Mouse (Mus musculus): Measurements from ENCODE around the gene 4930539E08Rik.

The 4930539E08Rik gene

DNA sequence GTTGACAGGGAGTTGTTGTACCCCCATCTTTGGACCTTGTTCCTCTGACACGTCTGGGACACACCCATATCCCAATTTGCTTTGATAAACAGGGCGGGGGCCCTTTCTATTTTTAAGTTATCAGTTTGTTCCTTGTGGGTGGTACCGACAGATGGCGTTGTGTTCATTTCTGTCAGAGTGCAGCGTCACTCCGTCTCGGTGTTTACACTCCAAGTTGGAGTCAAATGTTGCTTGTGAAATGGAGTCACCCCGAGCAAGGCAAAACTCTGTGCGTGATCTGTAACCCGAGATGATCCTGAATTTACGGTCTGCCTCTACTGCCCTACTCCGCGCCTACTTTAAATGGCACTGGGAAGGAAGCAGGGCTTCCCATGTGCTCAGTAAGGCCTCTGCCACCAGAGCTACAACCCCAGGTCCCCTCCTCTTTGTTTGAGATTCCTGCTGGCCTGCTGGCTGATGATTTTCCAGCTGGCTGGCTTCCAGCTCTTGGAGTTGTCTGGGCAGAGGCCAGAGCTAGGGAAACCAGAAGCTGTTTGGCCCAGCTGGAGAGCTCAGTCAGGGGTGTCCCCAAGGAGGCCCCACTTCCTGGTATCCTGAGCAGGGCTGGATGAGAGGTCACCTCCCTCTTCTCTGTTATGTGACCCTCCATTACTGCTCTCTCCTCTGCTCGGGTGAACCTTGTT is 15.4 kb upstream of the 4930539E08Rik start:
- peak; percentile 53 for DNase-seq (ENCODE audit: low read depth, low spot score)

DNA sequence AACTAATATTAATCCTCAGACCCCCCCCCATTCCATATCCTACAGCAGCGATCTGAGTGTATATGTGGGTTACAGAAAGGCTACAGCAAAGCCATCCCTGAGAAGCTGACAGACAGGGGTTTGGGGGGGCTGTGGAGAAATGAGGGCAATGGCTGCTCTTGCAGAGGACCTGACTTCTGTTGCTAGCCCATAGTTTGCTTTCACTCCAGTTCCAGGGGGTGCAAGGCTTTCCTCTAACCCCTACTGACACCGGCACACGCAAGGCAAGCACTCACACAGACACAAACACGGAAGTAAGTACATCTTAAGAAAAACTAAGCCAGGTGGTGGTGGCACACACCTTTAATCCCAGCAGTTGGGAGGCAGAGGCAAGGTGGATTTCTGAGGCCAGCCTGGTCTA is 14.2 kb upstream of the 4930539E08Rik start:
- DNase-seq (ENCODE audit: low read depth, low spot score): no peak

DNA sequence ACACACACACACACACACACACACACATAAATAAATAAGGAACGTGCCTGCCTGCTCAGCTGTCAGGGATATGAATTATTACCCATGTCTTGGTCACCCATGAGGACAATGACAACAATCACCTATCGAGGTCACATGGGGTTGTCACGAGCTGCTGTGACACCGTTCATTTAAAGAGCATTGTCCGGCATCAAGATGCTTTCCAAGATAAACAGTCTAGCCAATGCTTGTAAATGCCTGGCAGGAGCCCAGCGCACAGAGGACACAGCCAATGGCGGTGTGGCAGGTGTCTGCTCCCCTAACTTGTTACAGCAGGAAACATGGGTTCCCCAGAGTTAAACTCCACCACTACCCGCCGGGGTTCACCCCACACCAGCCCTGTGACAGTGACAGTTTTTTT is 12.9 kb upstream of the 4930539E08Rik start:
- no peak for DNase-seq (ENCODE audit: low read depth, low spot score)

DNA sequence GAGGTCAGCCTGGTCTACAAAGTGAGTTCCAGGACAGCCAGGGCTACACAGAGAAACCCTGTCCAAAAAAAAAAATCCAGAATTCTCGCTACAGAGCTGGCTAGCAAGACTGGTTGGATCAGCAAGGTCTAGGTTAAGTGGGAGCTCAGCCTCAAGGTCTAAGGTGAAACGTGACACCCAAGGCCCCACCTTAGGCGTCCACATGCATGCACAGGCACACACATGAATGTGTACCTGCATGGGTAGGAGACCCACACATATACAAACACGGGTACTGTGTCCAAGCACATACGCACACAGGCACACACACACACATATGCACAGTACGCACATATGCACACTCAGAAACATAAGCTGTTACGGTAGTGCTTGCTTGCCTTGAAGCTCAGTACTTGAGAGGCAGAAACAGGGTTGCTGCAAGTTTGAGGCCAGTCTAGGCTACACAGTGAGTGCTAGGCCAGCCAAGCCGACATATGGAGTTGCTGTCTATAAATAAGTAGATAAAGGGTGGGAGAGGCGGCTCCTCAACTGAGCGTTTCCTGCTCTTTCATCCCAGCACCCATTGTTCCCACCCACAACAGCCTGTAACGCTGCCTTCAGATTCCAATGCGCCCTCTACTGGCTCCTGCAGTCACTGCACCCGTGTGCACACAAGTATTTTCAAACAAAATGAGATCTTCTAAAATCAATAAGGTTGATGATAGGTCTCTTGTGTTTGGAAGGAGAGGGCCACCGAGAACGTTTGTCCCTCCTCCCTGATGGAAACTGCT is 11.9 kb upstream of the 4930539E08Rik start:
- DNase-seq (ENCODE audit: low read depth, low spot score): peak; percentile 67

DNA sequence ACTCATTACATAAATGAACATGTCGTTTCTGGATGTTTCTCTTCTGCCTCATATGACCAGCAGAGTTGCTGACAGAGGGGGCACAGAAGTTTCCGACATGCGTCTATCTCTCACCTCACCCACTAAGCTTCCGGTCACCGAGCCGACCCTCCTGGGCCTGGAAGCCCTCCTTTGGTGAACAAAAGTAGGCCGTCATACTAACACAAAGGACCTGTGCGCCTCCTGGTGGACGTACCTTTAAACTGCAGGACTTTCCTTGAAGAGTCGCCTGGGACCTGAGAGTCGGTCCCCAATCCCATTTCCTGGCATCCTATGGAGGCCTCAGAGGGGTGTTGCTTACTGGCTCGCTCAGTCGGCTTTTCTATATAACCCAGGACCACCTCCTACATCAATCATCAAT is 11.3 kb upstream of the 4930539E08Rik start:
- peak; percentile 55 for DNase-seq (ENCODE audit: low read depth, low spot score)

DNA sequence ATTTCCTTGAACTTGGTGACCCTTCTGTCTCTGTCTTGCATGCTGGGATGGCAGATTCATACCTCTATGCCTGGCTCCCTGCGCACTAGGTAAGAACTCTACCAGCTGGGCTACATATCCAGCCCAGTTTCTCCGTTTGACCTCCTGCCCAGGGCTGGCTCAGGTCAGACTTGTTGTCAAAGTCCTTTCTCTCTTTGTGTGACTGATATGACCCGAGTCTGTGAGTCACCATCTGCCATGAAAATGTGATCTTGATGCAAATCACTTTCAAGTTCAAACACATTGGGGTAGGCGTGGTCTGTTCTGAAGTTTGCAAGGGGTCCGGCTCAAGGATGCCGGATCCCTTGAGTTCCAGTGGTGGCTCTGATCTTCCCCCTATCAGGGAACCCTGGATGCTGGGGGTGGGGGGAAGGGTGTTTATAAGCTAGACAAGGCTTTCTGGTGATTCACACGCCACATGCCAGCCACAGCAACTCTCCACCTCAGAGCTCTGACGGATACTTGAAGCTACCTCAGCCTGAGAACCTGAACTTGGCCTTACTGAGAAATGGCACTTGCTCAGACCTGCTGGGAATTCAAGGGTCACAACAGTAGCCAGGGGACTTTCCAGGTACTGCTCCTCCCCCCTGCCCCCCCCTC is 10.0 kb upstream of the 4930539E08Rik start:
- no peak for DNase-seq (ENCODE audit: low read depth, low spot score)

DNA sequence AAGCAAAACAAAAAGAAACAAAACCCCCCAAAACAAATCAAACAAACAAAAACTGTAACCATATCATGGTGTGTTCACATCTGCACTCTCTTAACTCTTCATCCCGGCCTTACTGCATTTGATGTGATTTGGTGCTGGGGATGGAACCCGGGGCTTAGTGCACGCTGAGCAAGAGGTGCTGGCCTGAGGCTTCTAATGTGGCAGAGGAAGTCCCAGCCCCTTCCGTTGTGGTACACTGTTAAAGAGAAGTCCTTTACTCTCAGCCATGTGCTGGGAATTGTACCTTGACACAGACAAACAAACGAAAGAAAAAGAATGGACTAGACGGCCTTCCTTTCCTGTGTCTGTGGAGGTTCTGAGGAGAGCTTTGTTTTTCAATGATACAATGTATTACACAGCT is 7.0 kb upstream of the 4930539E08Rik start:
- no peak for DNase-seq (ENCODE audit: low read depth, low spot score)

DNA sequence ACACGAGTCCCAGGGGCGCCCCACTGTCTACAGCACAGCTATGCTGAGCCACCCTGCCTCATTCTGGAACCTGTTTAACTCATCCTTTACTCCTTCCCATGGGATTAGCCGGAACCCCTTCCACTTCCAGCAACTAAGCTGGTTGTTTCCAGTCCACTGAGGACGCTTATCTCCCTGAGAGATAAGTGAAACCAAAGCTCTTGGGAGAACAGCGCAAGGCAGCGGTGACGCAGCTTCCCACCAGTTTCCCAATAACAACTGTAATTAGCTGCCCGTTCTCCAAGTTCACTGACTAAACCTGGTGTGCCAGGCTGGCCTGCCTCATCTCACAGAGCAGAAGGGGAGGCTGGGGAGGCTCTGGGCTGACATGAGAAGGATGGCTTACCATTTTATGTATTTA is 6.0 kb upstream of the 4930539E08Rik start:
- no peak for DNase-seq (ENCODE audit: low read depth, low spot score)

DNA sequence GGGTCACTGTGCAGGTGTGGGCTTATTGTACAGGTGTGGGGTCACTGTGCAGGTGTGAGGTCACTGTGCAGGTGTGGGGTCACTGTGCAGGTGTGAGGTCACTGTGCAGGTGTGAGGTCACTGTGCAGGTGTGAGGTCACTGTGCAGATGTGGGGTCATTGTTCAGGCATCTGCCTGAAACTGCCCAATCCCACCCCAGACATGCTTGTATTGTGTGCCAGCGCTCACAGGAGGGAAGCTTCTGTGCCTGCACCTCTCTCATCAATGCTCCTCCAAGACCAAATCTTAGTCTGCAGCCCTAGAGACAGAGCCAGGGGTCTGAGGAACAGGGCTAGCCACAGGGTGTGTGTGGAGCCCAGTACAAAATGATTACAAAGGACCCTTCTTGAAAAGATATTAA is 1.4 kb upstream of the 4930539E08Rik start:
- no peak for DNase-seq (ENCODE audit: low read depth, low spot score)

DNA sequence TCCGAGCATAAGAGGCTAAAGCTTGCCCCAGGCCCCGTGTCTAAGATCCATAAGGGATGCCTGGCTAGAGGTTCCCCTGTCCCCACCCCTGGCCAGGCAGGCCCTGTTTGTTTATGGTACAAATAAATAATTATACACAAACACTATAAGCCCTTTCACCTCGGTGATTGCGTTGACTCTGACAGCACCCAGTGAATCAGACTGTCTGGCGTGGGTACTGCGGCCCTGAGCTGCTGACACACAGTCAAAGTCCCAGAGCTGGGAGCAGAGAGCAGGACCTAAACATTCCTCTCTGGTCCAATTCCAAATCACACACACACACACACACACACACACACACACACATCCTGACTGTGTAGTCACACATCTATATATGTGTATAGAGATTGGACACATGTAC is 1.2 kb downstream of the 4930539E08Rik start:
- no peak for DNase-seq (ENCODE audit: low read depth, low spot score)

DNA sequence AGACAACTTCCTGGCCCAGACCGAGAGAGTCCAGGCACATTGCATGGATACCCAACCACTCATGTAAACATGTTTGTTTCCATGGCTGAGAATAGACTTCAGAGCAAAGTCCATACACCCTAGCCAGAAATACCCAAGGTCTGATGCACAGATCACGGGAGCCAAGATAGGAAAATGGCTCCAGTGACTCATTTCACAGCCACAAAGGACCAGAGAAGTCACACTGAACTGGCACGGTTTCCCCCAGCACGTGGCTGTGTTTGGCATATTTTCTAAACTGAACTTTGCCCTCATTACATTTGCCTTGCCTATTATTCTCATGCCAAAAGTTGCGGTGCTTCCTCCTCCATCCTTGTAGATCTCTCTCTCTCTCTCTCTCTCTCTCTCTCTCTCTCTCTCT is 1.9 kb downstream of the 4930539E08Rik start:
- no peak for DNase-seq (ENCODE audit: low read depth, low spot score)

DNA sequence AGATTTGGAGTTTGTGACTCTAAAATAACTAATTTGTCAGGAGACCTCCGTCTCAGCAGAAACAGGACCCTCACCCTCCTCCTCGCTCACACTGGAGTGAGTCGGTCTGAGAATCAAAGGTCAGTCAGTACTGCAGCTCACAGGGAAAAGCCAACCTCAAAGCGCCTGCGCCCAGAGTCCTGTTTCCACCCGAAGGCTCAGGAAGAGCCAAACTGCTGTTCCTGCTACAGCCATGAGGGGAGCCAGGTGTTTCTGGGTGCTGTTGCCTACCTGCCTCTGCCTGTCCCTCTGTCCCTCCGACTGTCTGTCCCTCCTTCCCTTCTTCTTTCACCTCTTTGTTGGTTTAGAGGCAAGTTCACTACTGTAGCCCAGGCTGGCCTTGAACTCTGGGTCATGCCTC is 5.0 kb downstream of the 4930539E08Rik start:
- DNase-seq (ENCODE audit: low read depth, low spot score): no peak

DNA sequence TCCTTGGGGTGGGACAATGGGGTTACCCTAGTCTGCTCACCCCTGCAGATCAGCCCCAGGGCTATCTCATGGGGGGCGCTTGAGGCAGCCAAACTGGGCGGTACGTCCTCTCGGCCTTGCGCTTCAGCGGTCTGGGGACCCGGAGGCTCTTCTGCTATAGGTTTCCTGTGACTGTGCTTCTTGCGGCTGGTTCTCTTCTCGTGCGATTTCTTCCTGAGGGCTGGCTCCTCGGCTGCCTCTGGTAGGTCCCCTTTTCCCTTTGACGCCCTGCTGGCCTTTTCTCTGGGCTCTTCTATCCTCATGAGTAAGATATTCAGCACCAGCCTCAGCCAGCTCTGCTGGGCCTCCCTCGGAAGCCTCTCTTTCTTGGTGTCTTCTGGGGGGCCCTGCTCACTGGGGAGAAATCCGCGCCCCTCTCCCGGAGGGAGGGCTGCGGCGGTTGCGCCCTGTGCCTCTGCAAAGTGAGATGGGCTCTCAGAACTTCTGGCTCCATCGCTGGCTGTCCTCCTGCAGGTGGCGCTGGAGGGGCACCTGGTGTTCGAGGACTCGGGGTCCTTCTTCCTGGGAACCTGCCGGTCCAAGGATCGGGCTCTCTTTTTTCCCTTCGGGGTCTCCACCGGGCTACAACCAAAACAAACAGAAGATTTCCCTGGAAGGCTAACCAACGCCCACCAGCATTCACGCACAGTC is 5.7 kb downstream of the 4930539E08Rik start:
- peak; percentile 67 for DNase-seq (ENCODE audit: low read depth, low spot score)

DNA sequence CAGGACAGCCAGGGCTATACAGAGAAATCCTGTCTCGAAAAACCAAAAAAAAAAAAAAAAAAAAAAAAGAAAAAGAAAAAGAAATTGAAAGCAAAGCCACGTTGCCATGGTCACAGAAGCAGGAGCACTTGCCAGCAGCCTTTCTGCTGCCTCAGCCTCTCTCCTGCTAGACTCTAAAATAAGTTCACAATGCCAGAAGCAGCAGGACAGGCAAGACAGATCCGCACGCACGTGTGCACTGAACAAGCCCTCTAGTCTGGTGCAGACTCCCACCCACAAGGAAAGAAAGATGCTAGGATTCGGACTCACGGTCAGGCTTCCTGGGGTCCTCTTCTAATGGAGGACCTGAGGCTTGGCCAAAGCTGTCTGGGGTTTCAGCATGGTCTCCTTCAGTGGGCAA is 7.2 kb downstream of the 4930539E08Rik start:
- no peak for DNase-seq (ENCODE audit: low read depth, low spot score)

DNA sequence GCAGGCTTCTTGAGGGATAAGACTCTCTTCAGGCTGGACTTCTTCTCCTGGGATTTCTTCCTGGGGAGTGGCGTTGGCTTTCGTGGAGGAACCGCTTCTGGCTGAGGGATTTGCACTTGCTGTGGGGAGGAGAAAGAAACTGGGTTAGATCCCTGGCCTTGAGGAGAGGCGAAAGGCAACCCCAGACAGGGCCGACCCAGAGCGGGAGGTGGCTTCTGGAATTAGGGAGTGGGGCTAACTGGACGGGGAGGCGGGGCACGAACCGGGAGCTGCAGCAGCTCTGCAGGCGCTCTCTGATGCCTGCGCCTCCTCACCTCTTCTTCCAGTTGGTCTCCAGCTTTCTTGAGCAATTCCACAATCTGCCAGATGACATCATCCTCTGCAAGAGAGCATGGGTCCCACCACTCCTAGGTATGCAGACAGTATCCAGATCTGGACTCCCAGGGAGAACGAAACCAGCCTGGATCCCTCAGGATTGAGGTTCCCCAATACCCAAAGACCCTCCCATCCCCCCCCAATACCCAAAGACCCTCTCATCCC is 9.7 kb downstream of the 4930539E08Rik start:
- DNase-seq (ENCODE audit: low read depth, low spot score): no peak

DNA sequence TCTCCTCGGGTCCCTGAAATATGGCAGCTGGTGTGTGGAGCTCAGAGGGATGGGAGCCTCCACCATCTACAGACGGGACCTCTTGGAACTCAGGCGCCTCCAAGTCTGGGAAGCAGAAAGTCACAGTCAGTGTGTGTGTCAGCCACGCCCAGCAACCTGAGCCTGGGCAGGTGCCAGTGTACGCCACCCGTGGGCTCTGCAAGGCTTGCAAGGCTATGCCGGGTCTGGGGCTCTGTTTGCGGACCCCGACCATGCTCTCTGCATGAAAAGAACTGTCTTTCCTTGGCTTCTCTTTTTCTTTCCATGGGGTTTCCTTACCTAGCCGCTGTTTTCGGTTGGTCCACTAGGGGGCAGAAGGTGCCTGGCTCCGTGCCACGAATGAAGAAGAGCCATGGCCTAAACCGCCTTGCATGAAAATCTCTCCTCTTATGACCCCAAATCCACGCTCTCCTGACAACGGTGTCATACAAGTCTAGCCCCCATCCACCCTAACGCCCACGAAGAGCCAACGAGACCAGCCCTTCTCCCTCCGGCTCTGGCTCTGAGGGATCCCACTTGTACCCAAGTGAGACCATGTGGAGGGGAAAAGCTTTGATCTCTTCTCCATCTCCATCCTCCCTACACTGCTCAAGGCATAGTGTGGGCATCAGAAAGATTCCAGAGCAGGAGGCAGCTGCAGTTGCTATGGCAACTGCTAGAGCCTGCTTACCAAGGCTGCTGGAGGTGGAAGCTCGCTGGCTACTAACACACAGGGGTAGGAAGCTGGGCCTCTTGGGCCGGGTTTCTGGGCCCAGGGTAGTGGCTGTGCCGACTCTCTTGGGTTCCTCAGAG is 10.4 kb downstream of the 4930539E08Rik start:
- DNase-seq (ENCODE audit: low read depth, low spot score): peak; percentile 58

DNA sequence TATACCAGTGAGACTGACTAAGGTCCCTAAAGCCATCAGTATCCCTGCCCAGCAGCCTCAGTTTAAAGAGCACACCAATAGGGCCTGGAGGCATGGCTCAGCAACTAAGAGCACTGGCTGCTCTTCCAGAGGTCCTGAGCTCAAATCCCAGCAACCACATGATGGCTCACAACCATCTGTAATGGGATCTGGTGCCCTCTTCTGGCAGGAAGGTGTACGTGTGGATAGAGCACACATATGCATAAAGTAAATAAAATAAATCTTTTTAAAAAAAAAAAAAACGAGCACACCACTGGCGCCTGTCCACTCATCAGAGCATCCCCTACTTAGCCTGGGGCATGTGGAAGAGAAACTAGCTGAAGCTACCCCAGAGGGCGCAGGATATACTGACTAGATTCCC is 13.6 kb downstream of the 4930539E08Rik start:
- no peak for DNase-seq (ENCODE audit: low read depth, low spot score)

DNA sequence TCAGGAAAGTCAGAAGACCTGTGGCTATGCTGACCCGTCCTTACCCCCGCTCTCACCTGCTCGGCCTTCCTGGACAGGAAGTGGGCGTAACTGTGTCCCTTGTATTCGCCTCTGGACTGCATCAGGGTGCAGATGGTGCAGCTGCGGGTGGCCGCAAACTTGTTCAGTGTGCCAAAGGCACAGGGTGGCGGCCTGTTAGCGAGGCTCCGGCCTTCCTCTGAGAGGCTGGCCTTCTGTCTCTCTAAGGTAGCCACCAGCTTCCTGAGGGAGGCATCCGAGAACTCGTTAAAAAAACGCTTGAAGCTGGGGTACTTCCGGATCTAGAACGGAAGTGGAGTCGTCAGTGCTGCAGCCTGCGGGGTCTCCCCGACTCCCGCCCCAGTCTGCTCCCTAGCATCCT is 15.7 kb downstream of the 4930539E08Rik start:
- no peak for DNase-seq (ENCODE audit: low read depth, low spot score)

DNA sequence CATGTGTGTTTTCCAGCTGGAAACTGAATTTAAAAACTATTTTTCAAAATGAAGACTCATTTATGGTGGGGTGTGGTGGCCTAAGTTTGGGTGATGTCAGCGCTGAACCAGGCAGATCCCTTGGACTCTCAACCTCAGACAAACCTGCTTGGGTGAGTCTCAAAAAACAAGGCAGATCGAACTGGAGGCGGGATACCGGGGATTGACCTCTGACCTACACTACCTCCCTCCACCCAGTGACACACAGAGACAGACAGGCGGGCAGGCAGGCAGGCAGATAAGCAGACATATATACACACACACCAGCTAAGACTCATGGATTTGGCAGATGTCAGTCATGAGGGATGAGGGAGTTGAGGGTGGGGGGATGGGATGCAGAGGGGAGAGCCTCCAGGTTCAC is 16.9 kb downstream of the 4930539E08Rik start:
- no peak for DNase-seq (ENCODE audit: low read depth, low spot score)

DNA sequence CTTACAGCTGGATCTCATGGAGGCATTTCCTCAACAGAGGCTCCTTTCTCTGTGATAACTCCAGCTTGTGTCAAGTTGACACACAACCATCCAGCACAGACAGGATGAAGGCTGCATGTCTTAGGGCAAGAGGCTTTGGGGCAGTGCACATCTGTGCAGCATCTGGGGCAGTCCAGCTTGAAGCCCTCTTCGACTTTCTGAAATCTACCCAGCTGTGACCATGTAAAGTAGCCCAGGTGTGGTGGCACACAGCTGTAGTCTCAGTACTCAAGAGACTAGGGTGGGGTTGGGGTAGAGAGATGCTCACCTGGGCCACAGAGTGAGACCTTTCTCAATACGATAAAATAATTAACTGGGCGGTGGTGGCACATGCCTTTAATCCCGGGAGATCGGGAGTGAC is 17.3 kb downstream of the 4930539E08Rik start:
- DNase-seq (ENCODE audit: low read depth, low spot score): no peak
